Mouse (Mus musculus) neural tube, embryonic 15.5 days (tissue): ENCODE data around the gene Cfl2. TPM values are rescaled to one million over a fixed set of nuclear protein-coding genes. Genes with fewer than 3 reads are reported as not detected.

Source experiments
- ATAC-seq: fragments of 200-750 bp; cut with Nextera tagmentation; 2 replicates; pipeline ENCODE4 v1.8.0; 2017; ENCODE audit warnings: mild to moderate bottlenecking, moderate TSS enrichment, moderate library complexity; ENCODE audit not compliant: low FRiP score
- H3K27ac ChIP-seq: fragments of 300-500 bp; sonication (generic); replicated peaks from 2 replicates; pipeline ENCODE4 v1.5.1; 2015; ENCODE audit warnings: mild to moderate bottlenecking, inconsistent platforms
- H3K27me3 ChIP-seq: fragments of 300-500 bp; sonication (generic); replicated peaks from 2 replicates; pipeline ENCODE4 v1.6.1; 2015; ENCODE audit warnings: inconsistent platforms
- H3K36me3 ChIP-seq: fragments of 300-500 bp; sonication (generic); 2 replicates; pipeline ENCODE4 v1.6.1; 2015; ENCODE audit warnings: inconsistent platforms
- H3K4me1 ChIP-seq: fragments of 300-500 bp; sonication (generic); 2 replicates; pipeline ENCODE4 v1.6.1; 2015; ENCODE audit warnings: inconsistent platforms
- H3K4me2 ChIP-seq: fragments of 300-500 bp; sonication (generic); 2 replicates; pipeline ENCODE4 v1.6.1; 2015; ENCODE audit warnings: inconsistent platforms, mild to moderate bottlenecking, moderate library complexity
- H3K4me3 ChIP-seq: fragments of 300-500 bp; sonication (generic); replicated peaks from 2 replicates; pipeline ENCODE4 v1.5.1; 2015; ENCODE audit warnings: mild to moderate bottlenecking, inconsistent platforms
- H3K9ac ChIP-seq: fragments of 300-500 bp; sonication (generic); replicated peaks from 2 replicates; pipeline ENCODE4 v1.6.1; 2015; ENCODE audit warnings: mild to moderate bottlenecking, inconsistent platforms
- H3K9me3 ChIP-seq: fragments of 300-500 bp; sonication (generic); replicated peaks from 2 replicates; pipeline ENCODE4 v1.6.1; 2016; ENCODE audit warnings: inconsistent platforms
- WGBS: fragments of 180-500 bp; shearing (Covaris S2); methylation state at CpG from one replicate; pipeline ENCODE4 v1.1.7; 2015; ENCODE audit warnings: mixed read lengths; 5-methylcytosine and 5-hydroxymethylcytosine counted together
- polyA plus RNA-seq: library from polyadenylated mRNA; unstranded; fragments of >200 nt; fragmentation: Nextera tagmentation; extraction: Ambion mirVana; gene quantifications from 2 replicates; pipeline ENCODE4 v1.2.1, GENCODE M21; 2015

Cfl2 gene
- polyA plus RNA-seq, 1 experiment from 2014 or later = 346 TPM

- 100% methylated on average over 3 of the region's 3 CpGs for WGBS
- no peaks in the 10 kb centered on the region for H3K27me3 ChIP-seq
- no peak overlapping the region for H3K4me3 ChIP-seq
These were observed 37.5 kb downstream of the Cfl2 start for GRCm38 (mm10) chr12:54825202-54825601.

GRCm38 (mm10) chr12:54822836-54823426 is 39.7 kb downstream of the Cfl2 start:
- no peaks in the 10 kb centered on the region for H3K9me3 ChIP-seq
- no peak overlapping the region for H3K9ac ChIP-seq
- no peaks in the 10 kb centered on the region for H3K27me3 ChIP-seq
- 49% methylated on average over 4 of the region's 4 CpGs for WGBS
- no peak overlapping the region for H3K27ac ChIP-seq
- H3K4me1 ChIP-seq = no peaks in the 10 kb centered on the region
- no peaks in the 10 kb centered on the region for H3K36me3 ChIP-seq
- no peak for ATAC-seq
- H3K4me3 ChIP-seq = no peak overlapping the region
- H3K4me2 ChIP-seq = no peak overlapping the region

More at GRCm38 (mm10) chr12:54825202-54825601, 37.5 kb downstream of the Cfl2 start:
- Histone ChIP-seq H3K4me1 (no peaks in the 10 kb centered on the region), H3K27ac (no peak overlapping the region), H3K4me2 (no peak overlapping the region), H3K9me3 (no peaks in the 10 kb centered on the region), H3K36me3 (no peaks in the 10 kb centered on the region), H3K9ac (no peak overlapping the region)
- no peak for ATAC-seq

- H3K4me1 ChIP-seq = no peaks in the 10 kb centered on the region
- H3K4me3 ChIP-seq = no peak overlapping the region
- H3K36me3 ChIP-seq = no peaks in the 10 kb centered on the region
- H3K9me3 ChIP-seq = no peaks in the 10 kb centered on the region
- no peak overlapping the region for H3K4me2 ChIP-seq
- WGBS = 38% methylated on average over 2 of the region's 2 CpGs
- no peak overlapping the region for H3K27ac ChIP-seq
- no peak for ATAC-seq
- H3K27me3 ChIP-seq = no peaks in the 10 kb centered on the region
- no peak overlapping the region for H3K9ac ChIP-seq
These were observed 42.0 kb downstream of the Cfl2 start for GRCm38 (mm10) chr12:54820684-54821161.

- Histone ChIP-seq H3K4me2 (no peak overlapping the region), H3K27me3 (no peaks in the 10 kb centered on the region), H3K9me3 (no peaks in the 10 kb centered on the region), H3K36me3 (no peaks in the 10 kb centered on the region), H3K4me3 (no peak overlapping the region), H3K27ac (no peak overlapping the region), H3K9ac (no peak overlapping the region), H3K4me1 (no peaks in the 10 kb centered on the region)
- 73% methylated on average over 6 of the region's 6 CpGs for WGBS
- ATAC-seq = no peak
These were observed 43.3 kb downstream of the Cfl2 start for GRCm38 (mm10) chr12:54819181-54819935.

GRCm38 (mm10) chr12:54810142-54810541 is 52.5 kb downstream of the Cfl2 start:
- no peak overlapping the region for H3K4me3 ChIP-seq
- no peak for ATAC-seq
- no peak overlapping the region for H3K9ac ChIP-seq
- H3K27me3 ChIP-seq = no peaks in the 10 kb centered on the region
- no peak overlapping the region for H3K27ac ChIP-seq
- 92% methylated on average over 2 of the region's 2 CpGs for WGBS
- no peaks in the 10 kb centered on the region for H3K36me3 ChIP-seq
- no peaks in the 10 kb centered on the region for H3K9me3 ChIP-seq
- no peak overlapping the region for H3K4me2 ChIP-seq
- H3K4me1 ChIP-seq = no peaks in the 10 kb centered on the region

Other genes with a start within 250 kb of the Cfl2 start
- 207 and 210 TPM in 2 replicates for gene Sptssa, start 206.3 kb downstream of the Cfl2 start, polyA plus RNA-seq
- 76.4 and 86.5 TPM in 2 replicates for gene Eapp, start 167.0 kb downstream of the Cfl2 start, polyA plus RNA-seq
- 131 and 137 TPM in 2 replicates for gene Snx6, start 67.2 kb downstream of the Cfl2 start, polyA plus RNA-seq
- not detected in 2 replicates for gene Gm20403, start 123.7 kb upstream of the Cfl2 start, polyA plus RNA-seq
- gene Baz1a, start 151.5 kb upstream of the Cfl2 start, polyA plus RNA-seq = 2.7 and 12.3 TPM in 2 replicates
- 34.1 and 34.7 TPM in 2 replicates for gene 2700097O09Rik, start 217.2 kb upstream of the Cfl2 start, polyA plus RNA-seq
- gene Srp54a, start 217.4 kb upstream of the Cfl2 start, polyA plus RNA-seq = 191 and 201 TPM in 2 replicates